Mouse (Mus musculus) splenic B cell, adult 2 months (primary cell): ENCODE measurements at regions not wholly inside any gene's neighbourhood (a gene's known extent, or its start where the extent isn't known, plus 50 kb on each side); places are given as distances from the start of the nearest gene placed in this dataset.
"Not testable (repeated sequence)": the region's sequence is repeated elsewhere in the genome, so short reads cannot be mapped to it uniquely, and the experiment has no call there.

Experiments used
- DNase-seq: peaks from one replicate; pipeline ENCODE4 v3.0.0-alpha.2; 2011; ENCODE audit warnings: low read depth, low spot score
- H3K27me3 ChIP-seq: 2 replicates; pipeline ENCODE4 v1.6.1; 2012; ENCODE audit warnings: mild to moderate bottlenecking, low read length, moderate library complexity, mixed read lengths; ENCODE audit not compliant: control insufficient read depth, poor library complexity, insufficient read depth, severe bottlenecking
- H3K36me3 ChIP-seq: 2 replicates; pipeline ENCODE4 v1.6.1; 2012; ENCODE audit warnings: mild to moderate bottlenecking, low read length, moderate library complexity, mixed read lengths; ENCODE audit not compliant: control insufficient read depth, poor library complexity, insufficient read depth, severe bottlenecking

- H3K27me3 ChIP-seq = no peaks in the 10 kb centered on the region
- H3K36me3 ChIP-seq = no peaks in the 10 kb centered on the region
- no peak for DNase-seq
These were observed 74.2 kb downstream of the Dmrta1 start for GRCm38 (mm10) chr4:89753484-89753883.

- H3K27me3 ChIP-seq = no peaks in the 10 kb centered on the region
- DNase-seq = no peak
- H3K36me3 ChIP-seq = no peaks in the 10 kb centered on the region
These were observed 97.0 kb downstream of the Dmrta1 start for GRCm38 (mm10) chr4:89776269-89776668.

- DNase-seq = no peak
- no peaks in the 10 kb centered on the region for H3K36me3 ChIP-seq
- no peaks in the 10 kb centered on the region for H3K27me3 ChIP-seq
These were observed 102.3 kb downstream of the Dmrta1 start for GRCm38 (mm10) chr4:89781487-89781886.

GRCm38 (mm10) chr4:89816823-89817222 lies 137.6 kb downstream of the Dmrta1 start:
- no peak for DNase-seq
- Histone ChIP-seq H3K27me3 (no peaks in the 10 kb centered on the region), H3K36me3 (no peaks in the 10 kb centered on the region)

- Histone ChIP-seq H3K27me3 (no peaks in the 10 kb centered on the region), H3K36me3 (no peaks in the 10 kb centered on the region)
- DNase-seq = no peak
These were observed 155.4 kb downstream of the Dmrta1 start for GRCm38 (mm10) chr4:89834552-89835206.

- DNase-seq = peak; percentile 10
These were observed 196.3 kb downstream of the Dmrta1 start for GRCm38 (mm10) chr4:89875375-89876055.

GRCm38 (mm10) chr4:89876131-89876530 lies 196.9 kb downstream of the Dmrta1 start:
- not testable (repeated sequence) for H3K36me3 ChIP-seq, DNase-seq, H3K27me3 ChIP-seq

More at GRCm38 (mm10) chr4:89875375-89876055, 196.3 kb downstream of the Dmrta1 start:
- H3K27me3 ChIP-seq, H3K36me3 ChIP-seq: not testable (repeated sequence)

- DNase-seq = no peak
- Histone ChIP-seq H3K27me3 (no peaks in the 10 kb centered on the region), H3K36me3 (no peaks in the 10 kb centered on the region)
These were observed 201.8 kb downstream of the Dmrta1 start for GRCm38 (mm10) chr4:89881083-89881482.

GRCm38 (mm10) chr4:89909622-89910021 lies 230.4 kb downstream of the Dmrta1 start:
- H3K36me3 ChIP-seq = no peaks in the 10 kb centered on the region
- no peak for DNase-seq
- H3K27me3 ChIP-seq = no peaks in the 10 kb centered on the region

- Histone ChIP-seq H3K36me3 (no peaks in the 10 kb centered on the region), H3K27me3 (no peaks in the 10 kb centered on the region)
- no peak for DNase-seq
These were observed 258.4 kb downstream of the Dmrta1 start for GRCm38 (mm10) chr4:89937673-89938072.

GRCm38 (mm10) chr4:89941308-89941707 lies 262.1 kb downstream of the Dmrta1 start:
- DNase-seq = no peak
- H3K27me3 ChIP-seq = no peaks in the 10 kb centered on the region
- no peaks in the 10 kb centered on the region for H3K36me3 ChIP-seq

- H3K36me3 ChIP-seq = no peaks in the 10 kb centered on the region
- H3K27me3 ChIP-seq = no peaks in the 10 kb centered on the region
- DNase-seq = no peak
These were observed 242.5 kb upstream of the Zfp352 start for GRCm38 (mm10) chr4:89976146-89976545.

- Histone ChIP-seq H3K36me3 (no peaks in the 10 kb centered on the region), H3K27me3 (no peaks in the 10 kb centered on the region)
- no peak for DNase-seq
These were observed 215.2 kb upstream of the Zfp352 start for GRCm38 (mm10) chr4:90003413-90003812.

GRCm38 (mm10) chr4:90003898-90004297 lies 214.7 kb upstream of the Zfp352 start:
- H3K27me3 ChIP-seq = no peaks in the 10 kb centered on the region
- H3K36me3 ChIP-seq = no peaks in the 10 kb centered on the region
- DNase-seq = no peak

- Histone ChIP-seq H3K27me3 (no peaks in the 10 kb centered on the region), H3K36me3 (no peaks in the 10 kb centered on the region)
- no peak for DNase-seq
These were observed 205.9 kb upstream of the Zfp352 start for GRCm38 (mm10) chr4:90012723-90013122.
